Mouse (Mus musculus): ENCODE results near the gene Ppp1r12a. TPM values are rescaled to one million over a fixed set of nuclear protein-coding genes. Genes with fewer than 3 reads are reported as not detected.

Ppp1r12a gene
- polyA plus RNA-seq, 1 experiment = 17.5 TPM

DNA sequence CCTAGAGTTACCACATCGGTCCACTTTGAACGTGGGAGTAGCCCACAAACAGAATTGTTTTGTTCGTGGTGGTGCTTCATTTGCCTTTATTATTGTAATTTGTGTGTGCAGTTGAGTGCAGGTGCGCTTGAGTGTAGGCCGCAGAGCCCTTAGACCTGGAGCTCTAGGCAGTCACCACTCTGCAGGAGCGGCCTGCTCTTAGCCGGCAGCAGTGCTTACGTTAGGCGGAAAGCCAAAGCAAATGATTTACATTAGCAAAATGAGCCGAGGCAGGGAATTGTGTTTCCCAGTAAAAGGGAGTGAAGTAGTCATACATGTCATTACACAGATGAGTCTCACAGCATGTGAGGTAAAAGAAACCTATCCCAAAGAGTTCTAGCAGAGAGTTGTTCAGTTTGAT, 77.1 kb downstream of the Ppp1r12a start:
- TF ChIP-seq CEBPB (IDR thresholded peaks at IDR 0.05; ENCODE audit: low read depth) = no peak
- Histone ChIP-seq H3K36me3 (ENCODE audit: control insufficient read depth, insufficient read depth) (peaks cover 41% of the 10 kb centered on the region), H3K79me2 (ENCODE audit: control insufficient read depth, insufficient read depth) (peaks cover 42% of the 10 kb centered on the region), H3K79me3 (ENCODE audit: low read depth) (peaks cover 20% of the 10 kb centered on the region), H3ac (ENCODE audit: control insufficient read depth, insufficient read length, low read depth) (no peak overlapping the region), H3K4me3 (ENCODE audit: insufficient read depth, poor library complexity, severe bottlenecking) (no peak overlapping the region), H3K27me3 (ENCODE audit: control insufficient read depth, insufficient read depth, insufficient read length) (no peaks in the 10 kb centered on the region)

- Histone ChIP-seq H3K79me3 (ENCODE audit: low read depth) (no peaks in the 10 kb centered on the region), H3K36me3 (ENCODE audit: control insufficient read depth, insufficient read depth) (peaks cover 69% of the 10 kb centered on the region), H3K79me2 (ENCODE audit: control insufficient read depth, insufficient read depth) (peaks cover 5% of the 10 kb centered on the region), H3K4me3 (ENCODE audit: insufficient read depth, poor library complexity, severe bottlenecking) (no peak overlapping the region), H3K27me3 (ENCODE audit: control insufficient read depth, insufficient read depth, insufficient read length) (no peaks in the 10 kb centered on the region), H3ac (ENCODE audit: control insufficient read depth, insufficient read length, low read depth) (no peak overlapping the region)
- TF ChIP-seq FOSL1 (IDR thresholded peaks at IDR 0.05; ENCODE audit: insufficient read depth, low read length, poor library complexity, severe bottlenecking) (no peak), CEBPB (IDR thresholded peaks at IDR 0.05; ENCODE audit: low read depth) (no peak), CTCF (IDR thresholded peaks at IDR 0.05; ENCODE audit: control insufficient read depth, insufficient read depth, insufficient read length) (no peak), MYOD1 (IDR thresholded peaks at IDR 0.05; ENCODE audit: control insufficient read depth, insufficient read length, low read depth) (no peak), MYOG (IDR thresholded peaks at IDR 0.05; ENCODE audit: control insufficient read depth, extremely low read depth, insufficient read length) (no peak), MAX (IDR thresholded peaks at IDR 0.05) (no peak), USF1 (IDR thresholded peaks at IDR 0.05; ENCODE audit: low read depth) (no peak)
Measured at GRCm38 (mm10) chr10:108250710-108251109, 88.7 kb downstream of the Ppp1r12a start.

DNA sequence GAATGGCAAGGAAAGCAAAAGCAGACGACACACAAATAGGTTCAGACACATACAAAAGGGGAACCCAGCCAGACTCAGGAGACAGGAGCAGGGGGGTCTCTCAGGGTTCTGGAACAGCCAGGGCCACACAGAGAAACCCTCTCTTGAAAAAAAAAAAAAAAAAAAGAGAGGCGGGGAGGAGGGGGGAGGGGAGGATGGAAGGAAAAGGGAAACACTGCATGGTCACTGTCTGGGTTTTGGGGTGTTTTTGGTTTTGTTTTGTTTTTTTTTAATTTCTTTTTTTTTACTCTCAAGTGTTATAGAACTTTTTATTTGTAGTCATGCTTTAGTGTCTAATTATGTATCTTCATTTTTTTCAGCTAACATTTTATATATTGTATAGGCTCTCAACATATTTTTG, 89.2 kb downstream of the Ppp1r12a start:
- Histone ChIP-seq H3K79me2 (ENCODE audit: control insufficient read depth, insufficient read depth) (peaks cover under 1% of the 10 kb centered on the region), H3ac (ENCODE audit: control insufficient read depth, insufficient read length, low read depth) (no peak overlapping the region), H3K4me3 (ENCODE audit: insufficient read depth, poor library complexity, severe bottlenecking) (no peak overlapping the region), H3K27me3 (ENCODE audit: control insufficient read depth, insufficient read depth, insufficient read length) (no peaks in the 10 kb centered on the region), H3K79me3 (ENCODE audit: low read depth) (peaks cover 2% of the 10 kb centered on the region), H3K36me3 (ENCODE audit: control insufficient read depth, insufficient read depth) (peaks cover 74% of the 10 kb centered on the region)
- no peak for TF ChIP-seq MYOG (IDR thresholded peaks at IDR 0.05; ENCODE audit: control insufficient read depth, extremely low read depth, insufficient read length)

DNA sequence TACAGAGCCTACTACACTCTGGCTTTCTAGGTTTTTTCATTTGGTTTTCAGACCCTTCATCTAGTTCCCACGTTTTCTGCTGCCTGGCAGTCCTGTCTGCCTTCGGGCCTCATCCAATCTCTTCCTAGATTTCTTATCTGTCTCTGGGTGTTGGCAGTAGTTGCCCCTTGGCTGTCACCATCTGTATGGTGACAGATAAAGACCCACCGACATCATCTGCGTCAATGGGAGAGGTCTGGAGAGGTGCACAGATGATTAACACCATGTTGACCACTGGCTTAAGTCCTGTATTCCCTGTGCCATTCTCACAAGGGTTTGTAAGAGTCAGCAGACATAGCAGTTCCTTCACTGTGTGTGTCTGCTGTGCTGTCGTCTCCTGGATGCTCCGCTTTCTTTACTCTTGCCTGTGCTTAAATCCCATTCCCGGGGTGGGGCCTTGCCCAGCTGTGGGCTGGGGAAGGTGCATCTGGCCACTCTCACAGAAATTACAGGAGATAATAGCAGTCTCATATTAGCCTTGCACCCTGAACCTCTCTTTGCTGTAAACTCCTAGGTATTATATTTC, 93.9 kb downstream of the Ppp1r12a start:
- H3K27me3 ChIP-seq (ENCODE audit: control insufficient read depth, insufficient read depth, insufficient read length) = no peaks in the 10 kb centered on the region
- no peak overlapping the region for H3ac ChIP-seq (ENCODE audit: control insufficient read depth, insufficient read length, low read depth)
- H3K79me2 ChIP-seq (ENCODE audit: control insufficient read depth, insufficient read depth) = no peaks in the 10 kb centered on the region
- no peak for TF ChIP-seq FOSL1 (IDR thresholded peaks at IDR 0.05; ENCODE audit: insufficient read depth, low read length, poor library complexity, severe bottlenecking)
- TF ChIP-seq CTCF (IDR thresholded peaks at IDR 0.05; ENCODE audit: control insufficient read depth, insufficient read depth, insufficient read length) = no peak
- no peak for TF ChIP-seq MYOG (IDR thresholded peaks at IDR 0.05; ENCODE audit: control insufficient read depth, extremely low read depth, insufficient read length)
- no peak for TF ChIP-seq USF1 (IDR thresholded peaks at IDR 0.05; ENCODE audit: low read depth)
- no peak for TF ChIP-seq CEBPB (IDR thresholded peaks at IDR 0.05; ENCODE audit: low read depth)
- no peak for TF ChIP-seq MYOD1 (IDR thresholded peaks at IDR 0.05; ENCODE audit: control insufficient read depth, insufficient read length, low read depth)
- no peak for TF ChIP-seq MAX (IDR thresholded peaks at IDR 0.05)
- peaks cover 63% of the 10 kb centered on the region for H3K36me3 ChIP-seq (ENCODE audit: control insufficient read depth, insufficient read depth)
- H3K79me3 ChIP-seq (ENCODE audit: low read depth) = peaks cover 2% of the 10 kb centered on the region
- H3K4me3 ChIP-seq (ENCODE audit: insufficient read depth, poor library complexity, severe bottlenecking) = no peak overlapping the region

DNA sequence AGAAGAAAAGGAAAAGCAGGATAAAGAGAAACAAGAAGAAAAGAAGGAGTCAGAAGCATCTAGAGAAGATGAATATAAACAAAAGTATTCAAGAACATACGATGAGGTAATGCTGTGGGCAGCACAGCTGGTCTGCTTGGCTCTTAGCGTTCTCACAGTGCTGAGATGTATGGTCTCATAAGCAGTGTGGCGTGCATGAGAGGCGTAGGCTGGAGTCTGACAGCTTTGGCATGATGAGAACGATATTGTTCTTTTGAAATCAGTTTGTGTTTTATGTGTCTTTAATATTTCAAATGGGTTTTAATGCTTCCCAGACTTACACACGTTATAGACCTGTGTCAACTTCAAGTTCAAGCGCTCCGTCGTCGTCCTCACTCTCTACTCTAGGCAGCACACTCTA, 98.9 kb downstream of the Ppp1r12a start:
- Histone ChIP-seq H3K4me3 (ENCODE audit: insufficient read depth, poor library complexity, severe bottlenecking) (no peak overlapping the region), H3K36me3 (ENCODE audit: control insufficient read depth, insufficient read depth) (peaks cover 68% of the 10 kb centered on the region), H3ac (ENCODE audit: control insufficient read depth, insufficient read length, low read depth) (no peak overlapping the region), H3K79me2 (ENCODE audit: control insufficient read depth, insufficient read depth) (no peaks in the 10 kb centered on the region), H3K27me3 (ENCODE audit: control insufficient read depth, insufficient read depth, insufficient read length) (no peaks in the 10 kb centered on the region), H3K79me3 (ENCODE audit: low read depth) (peaks cover 2% of the 10 kb centered on the region)
- TF ChIP-seq CEBPB (IDR thresholded peaks at IDR 0.05; ENCODE audit: low read depth) (no peak), CTCF (IDR thresholded peaks at IDR 0.05; ENCODE audit: control insufficient read depth, insufficient read depth, insufficient read length) (no peak), USF1 (IDR thresholded peaks at IDR 0.05; ENCODE audit: low read depth) (no peak), MYOD1 (IDR thresholded peaks at IDR 0.05; ENCODE audit: control insufficient read depth, insufficient read length, low read depth) (no peak), FOSL1 (IDR thresholded peaks at IDR 0.05; ENCODE audit: insufficient read depth, low read length, poor library complexity, severe bottlenecking) (no peak), MAX (IDR thresholded peaks at IDR 0.05) (no peak), MYOG (IDR thresholded peaks at IDR 0.05; ENCODE audit: control insufficient read depth, extremely low read depth, insufficient read length) (no peak)

DNA sequence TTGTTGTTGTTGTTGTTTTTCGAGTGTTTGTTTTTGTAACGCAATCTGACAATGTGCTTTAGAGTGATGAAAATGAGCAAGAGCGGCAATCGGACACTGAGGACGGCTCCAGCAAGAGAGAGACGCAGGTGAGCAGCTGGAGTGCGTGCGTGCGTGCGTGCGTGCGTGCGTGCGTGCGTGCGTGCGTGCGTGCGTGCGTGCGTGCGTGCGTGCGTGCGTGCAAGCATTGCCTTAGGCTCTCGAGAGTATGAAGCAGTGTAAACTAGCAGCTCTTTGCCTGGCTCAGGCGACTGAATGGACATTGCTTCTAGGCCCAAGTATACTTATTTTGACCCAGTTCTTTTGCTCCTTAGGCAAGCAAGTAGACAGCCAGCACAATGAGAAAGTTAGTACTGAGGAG, 102.6 kb downstream of the Ppp1r12a start:
- Histone ChIP-seq H3K36me3 (ENCODE audit: control insufficient read depth, insufficient read depth) (peaks cover 88% of the 10 kb centered on the region), H3K79me3 (ENCODE audit: low read depth) (no peaks in the 10 kb centered on the region), H3K79me2 (ENCODE audit: control insufficient read depth, insufficient read depth) (no peaks in the 10 kb centered on the region), H3ac (ENCODE audit: control insufficient read depth, insufficient read length, low read depth) (no peak overlapping the region), H3K4me3 (ENCODE audit: insufficient read depth, poor library complexity, severe bottlenecking) (no peak overlapping the region), H3K27me3 (ENCODE audit: control insufficient read depth, insufficient read depth, insufficient read length) (no peaks in the 10 kb centered on the region)
- TF ChIP-seq MYOD1 (IDR thresholded peaks at IDR 0.05; ENCODE audit: control insufficient read depth, insufficient read length, low read depth) (no peak), USF1 (IDR thresholded peaks at IDR 0.05; ENCODE audit: low read depth) (no peak), FOSL1 (IDR thresholded peaks at IDR 0.05; ENCODE audit: insufficient read depth, low read length, poor library complexity, severe bottlenecking) (no peak), CEBPB (IDR thresholded peaks at IDR 0.05; ENCODE audit: low read depth) (no peak), MYOG (IDR thresholded peaks at IDR 0.05; ENCODE audit: control insufficient read depth, extremely low read depth, insufficient read length) (no peak), MAX (IDR thresholded peaks at IDR 0.05) (no peak), CTCF (IDR thresholded peaks at IDR 0.05; ENCODE audit: control insufficient read depth, insufficient read depth, insufficient read length) (no peak)
